Mouse (Mus musculus) granulocyte monocyte progenitor cell, adult 5-6 weeks (primary cell): ENCODE measurements around the gene Gm13276. TPM values are rescaled to one million over a fixed set of nuclear protein-coding genes. Genes with fewer than 3 reads are reported as not detected.
"Not testable (repeated sequence)": the region's sequence is repeated elsewhere in the genome, so short reads cannot be mapped to it uniquely, and the experiment has no call there.

Experiments
- ATAC-seq: replicated peaks from 2 replicates; pipeline ENCODE4 v1.8.0; 2016; ENCODE audit warnings: mild to moderate bottlenecking, moderate TSS enrichment, inconsistent platforms; ENCODE audit not compliant: poor library complexity, severe bottlenecking
- total RNA-seq, 2 experiments: library from RNA; stranded (forward) in 1 of 2; stranded (reverse) in 1 of 2; fragments of 200-712, 200-1000 nt in 1 of 2; fragments of >200 nt in 1 of 2; fragmentation: Nextera tagmentation in 1 of 2; gene quantifications; 2 replicates each; pipeline ENCODE4 v1.2.3; 2014 to 2017

Gene Gm13276
- total RNA-seq, 2 experiments from 2014 or later: not detected

DNA sequence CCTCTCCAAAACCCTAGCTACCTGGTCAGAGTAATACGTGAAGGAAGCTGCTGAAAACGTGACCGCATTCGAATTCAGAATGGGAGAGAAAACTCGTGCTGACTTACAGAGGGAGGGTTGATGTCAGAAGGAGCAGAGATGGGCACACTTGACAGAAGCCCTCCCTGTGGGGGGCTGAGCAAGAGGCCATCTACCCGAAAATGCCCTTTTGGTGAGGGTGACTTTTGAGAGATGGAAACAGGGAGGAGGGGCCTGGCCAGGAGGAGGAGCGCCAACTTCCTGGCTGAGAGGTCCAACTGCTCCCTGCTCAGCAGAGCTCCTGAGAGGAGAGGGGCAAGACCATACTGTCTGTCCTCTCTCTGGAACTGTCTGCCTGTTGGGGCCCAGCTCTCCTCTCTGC, 3.7 kb upstream of the Gm13276 start, which contains the start of gene Ifnz:
Ifnz (plus strand) TSS at position 301 of the 400 bp plus-strand sequence.
- ATAC-seq: not testable (repeated sequence)

DNA sequence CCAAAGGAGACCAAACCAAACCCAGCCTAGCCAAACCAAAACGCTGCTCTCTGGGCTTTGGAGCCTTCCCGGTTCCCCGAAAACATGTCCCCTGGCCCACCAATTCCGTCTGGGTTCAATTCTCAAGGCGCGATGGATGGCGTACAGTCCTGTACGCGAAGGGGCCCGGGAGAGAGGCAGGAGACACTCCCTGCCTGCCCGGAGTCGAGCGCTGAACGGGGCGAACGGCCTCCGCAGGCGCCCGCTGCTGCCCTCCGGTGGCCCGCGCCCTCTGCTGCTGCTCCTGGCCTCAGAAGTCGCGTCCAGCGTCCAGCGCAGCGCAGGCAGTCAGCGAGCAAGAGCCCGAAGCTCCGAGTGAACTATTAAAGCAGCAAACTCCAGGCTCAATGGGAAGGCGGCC, 3.2 kb upstream of the Gm13276 start:
- not testable (repeated sequence) for ATAC-seq

DNA sequence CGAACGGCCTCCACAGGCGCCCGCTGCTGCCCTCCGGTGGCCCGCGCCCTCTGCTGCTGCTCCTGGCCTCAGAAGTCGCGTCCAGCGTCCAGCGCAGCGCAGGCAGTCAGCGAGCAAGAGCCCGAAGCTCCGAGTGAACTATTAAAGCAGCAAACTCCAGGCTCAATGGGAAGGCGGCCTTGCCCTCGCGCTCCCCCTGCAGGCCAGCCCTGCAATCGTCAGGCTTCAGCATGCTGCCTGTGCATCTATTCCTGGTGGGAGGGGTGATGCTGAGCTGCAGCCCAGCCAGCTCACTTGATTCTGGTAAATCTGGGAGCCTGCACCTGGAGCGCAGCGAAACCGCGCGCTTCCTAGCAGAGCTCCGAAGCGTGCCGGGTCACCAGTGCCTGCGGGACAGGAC, 2.9 kb downstream of the Gm13276 start, which contains the start of gene Gm13277:
Gm13277 (plus strand) TSS at position 231 of the 400 bp plus-strand sequence.
- not testable (repeated sequence) for ATAC-seq

DNA sequence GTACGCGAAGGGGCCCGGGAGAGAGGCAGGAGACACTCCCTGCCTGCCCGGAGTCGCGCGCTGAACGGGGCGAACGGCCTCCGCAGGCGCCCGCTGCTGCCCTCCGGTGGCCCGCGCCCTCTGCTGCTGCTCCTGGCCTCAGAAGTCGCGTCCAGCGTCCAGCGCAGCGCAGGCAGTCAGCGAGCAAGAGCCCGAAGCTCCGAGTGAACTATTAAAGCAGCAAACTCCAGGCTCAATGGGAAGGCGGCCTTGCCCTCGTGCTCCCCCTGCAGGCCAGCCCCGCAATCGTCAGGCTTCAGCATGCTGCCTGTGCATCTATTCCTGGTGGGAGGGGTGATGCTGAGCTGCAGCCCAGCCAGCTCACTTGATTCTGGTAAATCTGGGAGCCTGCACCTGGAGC, 5.7 kb downstream of the Gm13276 start, which contains the start of gene Gm13278:
Gm13278 (plus strand) TSS at position 301 of the 400 bp plus-strand sequence.
- ATAC-seq: not testable (repeated sequence)

DNA sequence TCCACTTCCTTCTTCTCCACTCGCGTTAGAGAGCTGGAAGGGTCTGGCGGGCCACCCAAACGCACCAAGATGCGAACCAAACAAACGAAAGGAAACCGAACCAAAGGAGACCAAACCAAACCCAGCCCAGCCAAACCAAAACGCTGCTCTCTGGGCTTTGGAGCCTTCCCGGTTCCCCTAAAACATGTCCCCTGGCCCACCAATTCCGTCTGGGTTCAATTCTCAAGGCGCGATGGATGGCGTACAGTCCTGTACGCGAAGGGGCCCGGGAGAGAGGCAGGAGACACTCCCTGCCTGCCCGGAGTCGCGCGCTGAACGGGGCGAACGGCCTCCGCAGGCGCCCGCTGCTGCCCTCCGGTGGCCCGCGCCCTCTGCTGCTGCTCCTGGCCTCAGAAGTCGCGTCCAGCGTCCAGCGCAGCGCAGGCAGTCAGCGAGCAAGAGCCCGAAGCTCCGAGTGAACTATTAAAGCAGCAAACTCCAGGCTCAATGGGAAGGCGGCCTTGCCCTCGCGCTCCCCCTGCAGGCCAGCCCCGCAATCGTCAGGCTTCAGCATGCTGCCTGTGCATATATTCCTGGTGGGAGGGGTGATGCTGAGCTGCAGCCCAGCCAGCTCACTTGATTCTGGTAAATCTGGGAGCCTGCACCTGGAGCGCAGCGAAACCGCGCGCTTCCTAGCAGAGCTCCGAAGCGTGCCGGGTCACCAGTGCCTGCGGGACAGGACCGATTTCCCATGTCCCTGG, 8.6 kb downstream of the Gm13276 start, which contains the start of gene Gm13275:
Gm13275 (plus strand) TSS at position 552 of the 740 bp plus-strand sequence.
- ATAC-seq: not testable (repeated sequence)

DNA sequence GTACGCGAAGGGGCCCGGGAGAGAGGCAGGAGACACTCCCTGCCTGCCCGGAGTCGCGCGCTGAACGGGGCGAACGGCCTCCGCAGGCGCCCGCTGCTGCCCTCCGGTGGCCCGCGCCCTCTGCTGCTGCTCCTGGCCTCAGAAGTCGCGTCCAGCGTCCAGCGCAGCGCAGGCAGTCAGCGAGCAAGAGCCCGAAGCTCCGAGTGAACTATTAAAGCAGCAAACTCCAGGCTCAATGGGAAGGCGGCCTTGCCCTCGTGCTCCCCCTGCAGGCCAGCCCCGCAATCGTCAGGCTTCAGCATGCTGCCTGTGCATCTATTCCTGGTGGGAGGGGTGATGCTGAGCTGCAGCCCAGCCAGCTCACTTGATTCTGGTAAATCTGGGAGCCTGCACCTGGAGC, 11.6 kb downstream of the Gm13276 start, which contains the start of gene Gm13279:
Gm13279 (plus strand) TSS at position 301 of the 400 bp plus-strand sequence.
- ATAC-seq: not testable (repeated sequence)

DNA sequence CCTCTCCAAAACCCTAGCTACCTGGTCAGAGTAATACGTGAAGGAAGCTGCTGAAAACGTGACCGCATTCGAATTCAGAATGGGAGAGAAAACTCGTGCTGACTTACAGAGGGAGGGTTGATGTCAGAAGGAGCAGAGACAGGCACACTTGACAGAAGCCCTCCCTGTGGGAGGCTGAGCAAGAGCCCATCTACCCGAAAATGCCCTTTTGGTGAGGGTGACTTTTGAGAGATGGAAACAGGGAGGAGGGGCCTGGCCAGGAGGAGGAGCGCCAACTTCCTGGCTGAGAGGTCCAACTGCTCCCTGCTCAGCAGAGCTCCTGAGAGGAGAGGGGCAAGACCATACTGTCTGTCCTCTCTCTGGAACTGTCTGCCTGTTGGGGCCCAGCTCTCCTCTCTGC, 13.9 kb downstream of the Gm13276 start, which contains the start of gene Gm13285:
Gm13285 (plus strand) TSS at position 301 of the 400 bp plus-strand sequence.
- ATAC-seq: not testable (repeated sequence)

DNA sequence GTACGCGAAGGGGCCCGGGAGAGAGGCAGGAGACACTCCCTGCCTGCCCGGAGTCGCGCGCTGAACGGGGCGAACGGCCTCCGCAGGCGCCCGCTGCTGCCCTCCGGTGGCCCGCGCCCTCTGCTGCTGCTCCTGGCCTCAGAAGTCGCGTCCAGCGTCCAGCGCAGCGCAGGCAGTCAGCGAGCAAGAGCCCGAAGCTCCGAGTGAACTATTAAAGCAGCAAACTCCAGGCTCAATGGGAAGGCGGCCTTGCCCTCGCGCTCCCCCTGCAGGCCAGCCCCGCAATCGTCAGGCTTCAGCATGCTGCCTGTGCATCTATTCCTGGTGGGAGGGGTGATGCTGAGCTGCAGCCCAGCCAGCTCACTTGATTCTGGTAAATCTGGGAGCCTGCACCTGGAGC, 17.4 kb downstream of the Gm13276 start, which contains the start of gene Gm13287:
Gm13287 (plus strand) TSS at position 301 of the 400 bp plus-strand sequence.
- ATAC-seq: not testable (repeated sequence)

DNA sequence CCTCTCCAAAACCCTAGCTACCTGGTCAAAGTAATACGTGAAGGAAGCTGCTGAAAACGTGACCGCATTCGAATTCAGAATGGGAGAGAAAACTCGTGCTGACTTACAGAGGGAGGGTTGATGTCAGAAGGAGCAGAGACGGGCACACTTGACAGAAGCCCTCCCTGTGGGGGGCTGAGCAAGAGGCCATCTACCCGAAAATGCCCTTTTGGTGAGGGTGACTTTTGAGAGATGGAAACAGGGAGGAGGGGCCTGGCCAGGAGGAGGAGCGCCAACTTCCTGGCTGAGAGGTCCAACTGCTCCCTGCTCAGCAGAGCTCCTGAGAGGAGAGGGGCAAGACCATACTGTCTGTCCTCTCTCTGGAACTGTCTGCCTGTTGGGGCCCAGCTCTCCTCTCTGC, 19.7 kb downstream of the Gm13276 start, which contains the start of gene Gm13288:
Gm13288 (plus strand) TSS at position 301 of the 400 bp plus-strand sequence.
- ATAC-seq: not testable (repeated sequence)

DNA sequence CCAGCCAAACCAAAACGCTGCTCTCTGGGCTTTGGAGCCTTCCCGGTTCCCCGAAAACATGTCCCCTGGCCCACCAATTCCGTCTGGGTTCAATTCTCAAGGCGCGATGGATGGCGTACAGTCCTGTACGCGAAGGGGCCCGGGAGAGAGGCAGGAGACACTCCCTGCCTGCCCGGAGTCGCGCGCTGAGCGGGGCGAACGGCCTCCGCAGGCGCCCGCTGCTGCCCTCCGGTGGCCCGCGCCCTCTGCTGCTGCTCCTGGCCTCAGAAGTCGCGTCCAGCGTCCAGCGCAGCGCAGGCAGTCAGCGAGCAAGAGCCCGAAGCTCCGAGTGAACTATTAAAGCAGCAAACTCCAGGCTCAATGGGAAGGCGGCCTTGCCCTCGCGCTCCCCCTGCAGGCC, 20.3 kb downstream of the Gm13276 start:
- not testable (repeated sequence) for ATAC-seq

DNA sequence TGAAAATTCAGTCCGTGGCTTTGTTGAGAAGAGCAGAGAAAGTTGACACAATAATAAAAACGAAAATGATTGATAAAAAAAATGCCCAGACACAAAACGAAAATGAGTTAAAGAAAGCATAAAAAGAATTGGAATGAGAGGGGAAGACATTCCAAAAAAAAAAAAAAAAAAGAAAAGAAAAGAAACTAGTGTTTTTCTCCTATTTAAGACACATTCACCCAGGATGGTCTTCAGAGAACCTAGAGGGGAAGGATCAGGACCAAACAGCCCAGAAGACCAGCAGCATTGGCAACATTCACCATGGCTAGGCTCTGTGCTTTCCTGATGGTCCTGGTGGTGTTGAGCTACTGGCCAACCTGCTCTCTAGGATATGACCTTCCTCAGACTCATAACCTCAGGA, 30.4 kb downstream of the Gm13276 start, which contains the start of gene Ifna7:
Ifna7 (plus strand) TSS at position 301 of the 400 bp plus-strand sequence.
- no peak for ATAC-seq

DNA sequence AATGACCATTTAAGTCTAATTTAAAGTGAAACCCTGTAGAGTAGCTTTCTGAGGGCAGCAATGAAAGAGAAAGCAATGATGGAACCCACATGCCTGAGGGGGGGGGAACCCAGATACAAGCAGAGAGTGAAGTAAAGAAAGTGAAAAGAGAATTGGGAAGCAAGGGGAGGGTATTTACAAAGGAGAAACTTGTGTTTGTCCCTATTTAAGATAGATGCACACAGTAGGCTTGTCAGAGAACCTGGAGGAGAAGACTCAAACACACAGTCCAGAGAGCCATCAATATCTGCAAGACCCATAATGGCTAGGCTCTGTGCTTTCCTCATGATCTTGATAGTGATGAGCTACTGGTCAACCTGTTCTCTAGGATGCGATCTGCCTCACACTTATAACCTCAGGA, 34.1 kb downstream of the Gm13276 start, which contains the start of gene Ifna11:
Ifna11 (plus strand) TSS at position 301 of the 400 bp plus-strand sequence.
- no peak for ATAC-seq

DNA sequence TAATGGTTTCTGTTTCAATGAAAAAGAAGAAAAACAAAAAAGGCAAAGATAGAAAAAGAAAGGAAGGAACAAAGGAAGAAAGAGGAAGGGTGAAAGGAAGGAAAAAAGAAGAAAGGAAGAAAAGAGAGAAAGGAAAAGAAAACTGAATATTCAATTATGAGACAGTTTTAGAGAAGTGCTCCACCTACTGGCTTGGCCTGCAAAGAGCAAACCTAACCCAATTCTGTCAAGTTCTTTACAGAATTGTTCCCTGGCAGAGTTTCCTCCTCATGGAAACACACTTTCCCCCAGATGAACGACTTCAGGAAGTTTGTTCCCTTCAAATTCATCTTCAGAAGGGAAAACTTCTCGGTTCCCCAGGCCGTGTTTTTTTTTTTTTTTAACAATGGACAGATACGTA, 37.5 kb downstream of the Gm13276 start:
- 0 out of 2 replicates have a peak, but pooled peaks have one; percentile 30 for ATAC-seq

DNA sequence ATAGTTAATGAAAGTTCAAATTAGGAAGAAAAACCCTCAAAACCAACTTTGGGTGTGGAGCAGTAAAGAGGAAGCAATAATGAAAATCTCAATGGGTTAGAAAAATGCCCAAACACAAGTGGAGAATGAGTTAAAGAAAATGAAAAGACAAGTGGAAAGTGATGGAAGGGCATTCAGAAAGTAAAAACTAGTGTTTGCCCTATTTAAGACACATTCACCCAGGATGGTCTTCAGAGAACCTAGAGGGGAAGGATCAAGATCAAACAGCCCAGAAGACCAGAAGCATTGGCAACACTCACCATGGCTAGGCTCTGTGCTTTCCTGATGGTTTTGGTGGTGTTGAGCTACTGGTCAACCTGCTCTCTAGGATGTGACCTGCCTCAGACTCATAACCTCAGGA, 41.6 kb downstream of the Gm13276 start, which contains the start of gene Ifna6:
Ifna6 (plus strand) TSS at position 301 of the 400 bp plus-strand sequence.
- ATAC-seq: not testable (repeated sequence)

DNA sequence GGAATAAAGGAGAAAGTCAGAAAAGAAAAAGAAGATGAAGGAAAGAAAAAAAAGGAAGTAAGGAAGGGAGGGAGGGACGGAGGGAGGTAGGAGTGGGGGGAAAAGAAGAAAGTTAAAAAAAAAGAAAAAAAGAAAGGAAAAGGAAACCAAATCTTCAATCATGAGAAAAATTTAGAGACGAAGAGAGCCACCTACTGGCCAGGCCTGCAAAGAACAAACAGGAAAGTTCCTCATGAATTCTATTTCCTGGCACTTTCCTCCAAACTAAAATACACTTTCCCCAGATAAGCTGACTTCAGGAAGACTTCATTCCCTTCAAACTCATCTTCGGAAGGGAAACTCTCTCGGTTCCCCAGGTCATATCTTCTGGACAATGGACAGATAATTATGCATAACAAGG, 45.0 kb downstream of the Gm13276 start:
- peak; percentile 42; the same call in 1 of the 2 replicates for ATAC-seq

DNA sequence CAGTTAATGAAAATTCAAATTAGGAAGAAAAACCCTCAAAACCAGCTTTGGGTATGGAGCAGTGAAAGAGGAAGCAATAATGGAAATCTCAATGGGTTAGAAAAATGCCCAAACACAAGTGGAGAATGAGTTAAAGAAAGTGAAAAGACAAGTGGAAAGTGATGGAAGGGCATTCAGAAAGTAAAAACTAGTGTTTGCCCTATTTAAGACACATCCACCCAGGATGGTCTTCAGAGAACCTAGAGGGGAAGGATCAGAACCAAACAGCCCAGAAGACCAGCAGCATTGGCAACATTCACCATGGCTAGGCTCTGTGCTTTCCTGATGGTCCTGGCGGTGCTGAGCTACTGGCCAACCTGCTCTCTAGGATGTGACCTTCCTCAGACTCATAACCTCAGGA, 49.7 kb downstream of the Gm13276 start, which contains the start of gene Ifna5:
Ifna5 (plus strand) TSS at position 301 of the 400 bp plus-strand sequence.
- ATAC-seq: not testable (repeated sequence)

Other genes starting within 250 kb of the Gm13276 start
Only the 30 nearest of the 31 such genes appear.
- gene Ifna14, start 213.9 kb upstream of the Gm13276 start, total RNA-seq (2014; fragmentation: Nextera tagmentation): not detected in 2 replicates
- gene Ifna14, start 213.9 kb upstream of the Gm13276 start, total RNA-seq (2017): not detected in 2 replicates
- not detected in 2 replicates for gene Ifna9, start 193.3 kb upstream of the Gm13276 start, total RNA-seq (2014; fragmentation: Nextera tagmentation)
- not detected in 2 replicates for gene Ifna9, start 193.3 kb upstream of the Gm13276 start, total RNA-seq (2017)
- not detected in 2 replicates for gene Ifna12, start 182.3 kb upstream of the Gm13276 start, total RNA-seq (2014; fragmentation: Nextera tagmentation)
- not detected in 2 replicates for gene Ifna12, start 182.3 kb upstream of the Gm13276 start, total RNA-seq (2017)
- gene C87499, start 151.3 kb upstream of the Gm13276 start, total RNA-seq (2014; fragmentation: Nextera tagmentation): not detected in 2 replicates
- gene C87499, start 151.3 kb upstream of the Gm13276 start, total RNA-seq (2017): not detected in 2 replicates
- gene Ifna13, start 141.2 kb upstream of the Gm13276 start, total RNA-seq (2014; fragmentation: Nextera tagmentation): not detected in 2 replicates
- not detected in 2 replicates for gene Ifna13, start 141.2 kb upstream of the Gm13276 start, total RNA-seq (2017)
- gene Ifna16, start 108.8 kb upstream of the Gm13276 start, total RNA-seq (2014; fragmentation: Nextera tagmentation): not detected in 2 replicates
- not detected in 2 replicates for gene Ifna16, start 108.8 kb upstream of the Gm13276 start, total RNA-seq (2017)
- gene Ifna2, start 101.8 kb upstream of the Gm13276 start, total RNA-seq (2014; fragmentation: Nextera tagmentation): not detected in 2 replicates
- not detected in 2 replicates for gene Ifna2, start 101.8 kb upstream of the Gm13276 start, total RNA-seq (2017)
- not detected in 2 replicates for gene Ifnab, start 94.3 kb upstream of the Gm13276 start, total RNA-seq (2014; fragmentation: Nextera tagmentation)
- gene Ifnab, start 94.3 kb upstream of the Gm13276 start, total RNA-seq (2017): not detected in 2 replicates
- not detected in 2 replicates for gene Gm26566, start 63.9 kb upstream of the Gm13276 start, total RNA-seq (2014; fragmentation: Nextera tagmentation)
- 0.69 TPM in 1 of 2 replicates, not detected in the other for gene Gm26566, start 63.9 kb upstream of the Gm13276 start, total RNA-seq (2017)
- 33.5 and 45.5 TPM in 2 replicates for gene Klhl9, start 63.2 kb upstream of the Gm13276 start, total RNA-seq (2014; fragmentation: Nextera tagmentation)
- 72.4 and 96.0 TPM in 2 replicates for gene Klhl9, start 63.2 kb upstream of the Gm13276 start, total RNA-seq (2017)
- gene Gm13271, start 30.8 kb upstream of the Gm13276 start, total RNA-seq (2014; fragmentation: Nextera tagmentation): not detected in 2 replicates
- not detected in 2 replicates for gene Gm13271, start 30.8 kb upstream of the Gm13276 start, total RNA-seq (2017)
- gene Gm13283, start 25.6 kb upstream of the Gm13276 start, total RNA-seq (2014; fragmentation: Nextera tagmentation): 0.49 TPM in 1 of 2 replicates, not detected in the other
- 0.21 TPM in 1 of 2 replicates, not detected in the other for gene Gm13283, start 25.6 kb upstream of the Gm13276 start, total RNA-seq (2017)
- gene Gm13290, start 11.9 kb upstream of the Gm13276 start, total RNA-seq (2014; fragmentation: Nextera tagmentation): not detected in 2 replicates
- not detected in 2 replicates for gene Gm13290, start 11.9 kb upstream of the Gm13276 start, total RNA-seq (2017)
- gene Gm13289, start 8.8 kb upstream of the Gm13276 start, total RNA-seq (2014; fragmentation: Nextera tagmentation): not detected in 2 replicates
- gene Gm13289, start 8.8 kb upstream of the Gm13276 start, total RNA-seq (2017): not detected in 2 replicates
- not detected in 2 replicates for gene Gm13272, start 5.9 kb upstream of the Gm13276 start, total RNA-seq (2014; fragmentation: Nextera tagmentation)
- gene Gm13272, start 5.9 kb upstream of the Gm13276 start, total RNA-seq (2017): not detected in 2 replicates
- gene Ifnz, start 3.6 kb upstream of the Gm13276 start, total RNA-seq (2014; fragmentation: Nextera tagmentation): 1.5 TPM in 1 of 2 replicates, not detected in the other
- gene Ifnz, start 3.6 kb upstream of the Gm13276 start, total RNA-seq (2017): 0.22 and 0.52 TPM in 2 replicates
- not detected in 2 replicates for gene Gm13277, start 2.9 kb downstream of the Gm13276 start, total RNA-seq (2014; fragmentation: Nextera tagmentation)
- gene Gm13277, start 2.9 kb downstream of the Gm13276 start, total RNA-seq (2017): not detected in 2 replicates
- gene Gm13278, start 5.8 kb downstream of the Gm13276 start, total RNA-seq (2014; fragmentation: Nextera tagmentation): not detected in 2 replicates
- not detected in 2 replicates for gene Gm13278, start 5.8 kb downstream of the Gm13276 start, total RNA-seq (2017)
- gene Gm13275, start 8.8 kb downstream of the Gm13276 start, total RNA-seq (2014; fragmentation: Nextera tagmentation): not detected in 2 replicates
- not detected in 2 replicates for gene Gm13275, start 8.8 kb downstream of the Gm13276 start, total RNA-seq (2017)
- gene Gm13279, start 11.7 kb downstream of the Gm13276 start, total RNA-seq (2014; fragmentation: Nextera tagmentation): not detected in 2 replicates
- gene Gm13279, start 11.7 kb downstream of the Gm13276 start, total RNA-seq (2017): not detected in 2 replicates
- not detected in 2 replicates for gene Gm13285, start 14.0 kb downstream of the Gm13276 start, total RNA-seq (2014; fragmentation: Nextera tagmentation)
- not detected in 2 replicates for gene Gm13285, start 14.0 kb downstream of the Gm13276 start, total RNA-seq (2017)
- not detected in 2 replicates for gene Gm13287, start 17.5 kb downstream of the Gm13276 start, total RNA-seq (2014; fragmentation: Nextera tagmentation)
- gene Gm13287, start 17.5 kb downstream of the Gm13276 start, total RNA-seq (2017): not detected in 2 replicates
- not detected in 2 replicates for gene Gm13288, start 19.8 kb downstream of the Gm13276 start, total RNA-seq (2014; fragmentation: Nextera tagmentation)
- not detected in 2 replicates for gene Gm13288, start 19.8 kb downstream of the Gm13276 start, total RNA-seq (2017)
- not detected in 2 replicates for gene Ifna7, start 30.5 kb downstream of the Gm13276 start, total RNA-seq (2014; fragmentation: Nextera tagmentation)
- not detected in 2 replicates for gene Ifna7, start 30.5 kb downstream of the Gm13276 start, total RNA-seq (2017)
- not detected in 2 replicates for gene Ifna11, start 34.2 kb downstream of the Gm13276 start, total RNA-seq (2014; fragmentation: Nextera tagmentation)
- gene Ifna11, start 34.2 kb downstream of the Gm13276 start, total RNA-seq (2017): not detected in 2 replicates
- not detected in 2 replicates for gene Ifna6, start 41.7 kb downstream of the Gm13276 start, total RNA-seq (2014; fragmentation: Nextera tagmentation)
- gene Ifna6, start 41.7 kb downstream of the Gm13276 start, total RNA-seq (2017): not detected in 2 replicates
- not detected in 2 replicates for gene Ifna5, start 49.8 kb downstream of the Gm13276 start, total RNA-seq (2014; fragmentation: Nextera tagmentation)
- gene Ifna5, start 49.8 kb downstream of the Gm13276 start, total RNA-seq (2017): not detected in 2 replicates
- not detected in 2 replicates for gene Ifna4, start 56.2 kb downstream of the Gm13276 start, total RNA-seq (2014; fragmentation: Nextera tagmentation)
- gene Ifna4, start 56.2 kb downstream of the Gm13276 start, total RNA-seq (2017): not detected in 2 replicates
- gene Ifna1, start 64.4 kb downstream of the Gm13276 start, total RNA-seq (2014; fragmentation: Nextera tagmentation): not detected in 2 replicates
- not detected in 2 replicates for gene Ifna1, start 64.4 kb downstream of the Gm13276 start, total RNA-seq (2017)
- gene Ifne, start 94.5 kb downstream of the Gm13276 start, total RNA-seq (2014; fragmentation: Nextera tagmentation): not detected in 2 replicates
- gene Ifne, start 94.5 kb downstream of the Gm13276 start, total RNA-seq (2017): not detected in 2 replicates